Mouse (Mus musculus): ENCODE measurements at regions not wholly inside any gene's neighbourhood (a gene's known extent, or its start where the extent isn't known, plus 50 kb on each side); places are given as distances from the start of the nearest gene placed in this dataset.
"Not testable (repeated sequence)": the region's sequence is repeated elsewhere in the genome, so short reads cannot be mapped to it uniquely, and the experiment has no call there.

GRCm38 (mm10) chr2:100459641-100460040 is 1164.9 kb upstream of the Rag2 start:
- H3K4me1 ChIP-seq (replicated peaks); ATAC-seq (ENCODE audit: low FRiP score); H3K9me3 ChIP-seq; H3K9ac ChIP-seq; H3K27ac ChIP-seq; H3K27me3 ChIP-seq; H3K4me2 ChIP-seq; H3K4me3 ChIP-seq; H3K36me3 ChIP-seq: not testable (repeated sequence)
- WGBS, result no CpG with 5 or more reads among the region's 1 CpGs

GRCm38 (mm10) chr2:100486229-100486628 is 1138.3 kb upstream of the Rag2 start:
- WGBS, result no CpG with 5 or more reads among the region's 3 CpGs

GRCm38 (mm10) chr2:100505114-100505513 is 1119.4 kb upstream of the Rag2 start:
- H3K36me3 ChIP-seq; H3K4me3 ChIP-seq; H3K27me3 ChIP-seq; H3K9me3 ChIP-seq; ATAC-seq (ENCODE audit: low FRiP score); H3K4me1 ChIP-seq (replicated peaks); H3K9ac ChIP-seq; H3K4me2 ChIP-seq; H3K27ac ChIP-seq: not testable (repeated sequence)
- no CpG with 5 or more reads among the region's 1 CpGs for WGBS

More at GRCm38 (mm10) chr2:100486229-100486628, 1138.3 kb upstream of the Rag2 start:
- not testable (repeated sequence) for H3K4me1 ChIP-seq (replicated peaks); H3K4me2 ChIP-seq; H3K27me3 ChIP-seq; H3K9me3 ChIP-seq; H3K4me3 ChIP-seq; H3K36me3 ChIP-seq; ATAC-seq (ENCODE audit: low FRiP score); H3K27ac ChIP-seq; H3K9ac ChIP-seq

Measured in hindbrain, embryonic 13.5 days (tissue).